Mouse (Mus musculus) heart, postnatal 0 days (tissue): Measurements from ENCODE around the gene Tmem91. TPM values are rescaled to one million over a fixed set of nuclear protein-coding genes. Genes with fewer than 3 reads are reported as not detected.

Experiments
- ATAC-seq: fragments of 200-750 bp; cut with Nextera tagmentation; 2 replicates; pipeline ENCODE4 v1.8.0; 2017; ENCODE audit warnings: low read depth, moderate number of reproducible peaks, moderate library complexity; ENCODE audit not compliant: insufficient read depth
- DNase-seq: peaks from one replicate; pipeline ENCODE4 v3.0.0-alpha.2; 2016; ENCODE audit warnings: low spot score
- H3K27ac ChIP-seq: fragments of 300-500 bp; sonication (generic); 2 replicates; pipeline ENCODE4 v1.5.1; 2014; ENCODE audit warnings: low read depth, mild to moderate bottlenecking
- H3K27me3 ChIP-seq: fragments of 300-500 bp; sonication (generic); 2 replicates; pipeline ENCODE4 v1.6.1; 2014; ENCODE audit warnings: low read length, mixed read lengths; ENCODE audit not compliant: control insufficient read depth, insufficient read depth
- H3K36me3 ChIP-seq: fragments of 300-500 bp; sonication (generic); replicated peaks from 2 replicates; pipeline ENCODE4 v1.6.1; 2014; ENCODE audit warnings: low read length, mixed read lengths; ENCODE audit not compliant: control insufficient read depth, insufficient read depth
- H3K4me1 ChIP-seq: fragments of 300-500 bp; sonication (generic); 2 replicates; pipeline ENCODE4 v1.6.1; 2014; ENCODE audit warnings: antibody characterized with exemption; ENCODE audit not compliant: control insufficient read depth, insufficient read depth
- H3K4me2 ChIP-seq: fragments of 300-500 bp; sonication (generic); 2 replicates; pipeline ENCODE4 v1.6.1; 2014; ENCODE audit warnings: low read depth, mild to moderate bottlenecking, low read length, moderate library complexity
- H3K4me3 ChIP-seq: fragments of 300-500 bp; sonication (generic); 2 replicates; pipeline ENCODE4 v1.5.1; 2014; ENCODE audit warnings: low read depth, low read length
- H3K9ac ChIP-seq: fragments of 300-500 bp; sonication (generic); replicated peaks from 2 replicates; pipeline ENCODE4 v1.6.1; 2014; ENCODE audit warnings: low read depth, low read length, mixed read lengths
- H3K9me3 ChIP-seq: fragments of 300-500 bp; sonication (generic); replicated peaks from 2 replicates; pipeline ENCODE4 v1.6.1; 2016; ENCODE audit warnings: low read length; ENCODE audit not compliant: control insufficient read depth
- CTCF ChIP-seq: IDR thresholded peaks from 2 replicates; pipeline ENCODE4 v1.5.1; 2016; ENCODE audit warnings: antibody characterized with exemption, control low read depth, low read depth
- EP300 ChIP-seq: IDR thresholded peaks from 2 replicates; pipeline ENCODE4 v1.6.1; 2016; ENCODE audit warnings: antibody characterized with exemption, low read depth
- WGBS: fragments of 180-500 bp; shearing (Covaris S2); extraction: QIAGEN DNeasy Blood & Tissue Kit; methylation state at CpG from one replicate; pipeline ENCODE4 v1.1.7; 2014; 5-methylcytosine and 5-hydroxymethylcytosine counted together
- polyA plus RNA-seq: library from polyadenylated mRNA; unstranded; fragments of >200 nt; fragmentation: Nextera tagmentation; extraction: Ambion mirVana; gene quantifications from 2 replicates; pipeline ENCODE4 v1.2.1, GENCODE M21; 2015
- total RNA-seq: library from RNA; depleted of rRNA; stranded (reverse); fragments of >200 nt; gene quantifications from 2 replicates; pipeline ENCODE4 v1.2.3, GENCODE M21; 2014; ENCODE audit warnings: low replicate concordance; rRNA removed

Tmem91 gene
- total and polyA plus RNA-seq, 2 experiments from 2014 or later = 0.77 TPM; not detected in 1

- Histone ChIP-seq H3K27ac (no peak overlapping the region), H3K9ac (no peak overlapping the region), H3K4me3 (no peak overlapping the region), H3K36me3 (peaks cover 44% of the 10 kb centered on the region), H3K9me3 (no peaks in the 10 kb centered on the region), H3K27me3 (no peaks in the 10 kb centered on the region), H3K4me2 (no peak overlapping the region), H3K4me1 (peaks cover 8% of the 10 kb centered on the region)
- no peak for DNase-seq
- no peak for TF ChIP-seq CTCF
- 92% methylated on average over 11 of the region's 11 CpGs for WGBS
- no peak for ATAC-seq
Measured at GRCm38 (mm10) chr7:25620751-25621150, 54.2 kb downstream of the Tmem91 start.

GRCm38 (mm10) chr7:25620101-25620500 is 54.9 kb downstream of the Tmem91 start:
- peaks cover 40% of the 10 kb centered on the region for H3K36me3 ChIP-seq
- TF ChIP-seq EP300 = no peak
- no peak for TF ChIP-seq CTCF
- peak overlapping the region; percentile 64; the same call in 1 of the 2 replicates for H3K4me3 ChIP-seq
- peak overlapping the region; percentile 65 for H3K4me2 ChIP-seq
- H3K27me3 ChIP-seq = no peaks in the 10 kb centered on the region
- H3K27ac ChIP-seq = no peak overlapping the region
- H3K9me3 ChIP-seq = no peaks in the 10 kb centered on the region
- WGBS = 95% methylated on average over 5 of the region's 5 CpGs
- DNase-seq (no peak), ATAC-seq (no peak)
- no peak overlapping the region for H3K9ac ChIP-seq
- peaks cover 8% of the 10 kb centered on the region for H3K4me1 ChIP-seq

GRCm38 (mm10) chr7:25619722-25619991 is 55.3 kb downstream of the Tmem91 start:
- H3K4me1 ChIP-seq = peaks cover 8% of the 10 kb centered on the region
- H3K27me3 ChIP-seq = no peaks in the 10 kb centered on the region
- DNase-seq (no peak), ATAC-seq (no peak)
- H3K27ac ChIP-seq = peak overlapping the region; percentile 51
- H3K9me3 ChIP-seq = no peaks in the 10 kb centered on the region
- WGBS = 16% methylated on average over 5 of the region's 5 CpGs
- peaks cover 35% of the 10 kb centered on the region for H3K36me3 ChIP-seq
- H3K4me2 ChIP-seq = peak overlapping the region; percentile 65
- H3K4me3 ChIP-seq = peak overlapping the region; percentile 64
- peak overlapping the region; percentile 40 for H3K9ac ChIP-seq
- no peak for TF ChIP-seq CTCF
- TF ChIP-seq EP300 = no peak

Other genes with a start within 250 kb of the Tmem91 start
- 4.9 and 12.8 TPM in 2 replicates for gene Ceacam1, start 197.6 kb downstream of the Tmem91 start, total RNA-seq
- gene Ceacam1, start 197.6 kb downstream of the Tmem91 start, polyA plus RNA-seq = 4.7 and 5.5 TPM in 2 replicates
- gene Ceacam2, start 135.3 kb downstream of the Tmem91 start, total RNA-seq = not detected in 2 replicates
- gene Ceacam2, start 135.3 kb downstream of the Tmem91 start, polyA plus RNA-seq = not detected in 2 replicates
- not detected in 2 replicates for gene Erich4, start 59.3 kb downstream of the Tmem91 start, total RNA-seq
- 0.12 TPM in 1 of 2 replicates, not detected in the other for gene Erich4, start 59.3 kb downstream of the Tmem91 start, polyA plus RNA-seq
- 73.5 and 80.4 TPM in 2 replicates for gene Dmac2, start 55.8 kb downstream of the Tmem91 start, total RNA-seq
- 71.3 and 72.2 TPM in 2 replicates for gene Dmac2, start 55.8 kb downstream of the Tmem91 start, polyA plus RNA-seq
- gene B3gnt8, start 48.5 kb downstream of the Tmem91 start, total RNA-seq = 9.9 and 11.3 TPM in 2 replicates
- gene B3gnt8, start 48.5 kb downstream of the Tmem91 start, polyA plus RNA-seq = 4.1 and 4.6 TPM in 2 replicates
- 146 and 154 TPM in 2 replicates for gene Bckdha, start 16.2 kb downstream of the Tmem91 start, total RNA-seq
- 89.5 and 100 TPM in 2 replicates for gene Bckdha, start 16.2 kb downstream of the Tmem91 start, polyA plus RNA-seq
- 20.1 and 20.3 TPM in 2 replicates for gene Exosc5, start 16.0 kb downstream of the Tmem91 start, total RNA-seq
- 27.7 and 28.2 TPM in 2 replicates for gene Exosc5, start 16.0 kb downstream of the Tmem91 start, polyA plus RNA-seq
- gene B9d2, start 5.6 kb upstream of the Tmem91 start, total RNA-seq = 5.0 and 11.4 TPM in 2 replicates
- gene B9d2, start 5.6 kb upstream of the Tmem91 start, polyA plus RNA-seq = 26.5 and 26.7 TPM in 2 replicates
- 10.4 and 10.7 TPM in 2 replicates for gene Tgfb1, start 11.8 kb upstream of the Tmem91 start, total RNA-seq
- gene Tgfb1, start 11.8 kb upstream of the Tmem91 start, polyA plus RNA-seq = 2.6 TPM in 2 replicates
- gene Ccdc97, start 43.9 kb upstream of the Tmem91 start, total RNA-seq = 11.6 and 31.6 TPM in 2 replicates
- 13.3 and 14.7 TPM in 2 replicates for gene Ccdc97, start 43.9 kb upstream of the Tmem91 start, polyA plus RNA-seq
- 78.5 and 101 TPM in 2 replicates for gene Hnrnpul1, start 79.6 kb upstream of the Tmem91 start, total RNA-seq
- gene Hnrnpul1, start 79.6 kb upstream of the Tmem91 start, polyA plus RNA-seq = 26.8 and 27.7 TPM in 2 replicates
- 56.5 and 63.8 TPM in 2 replicates for gene Axl, start 113.5 kb upstream of the Tmem91 start, total RNA-seq
- 32.1 and 33.3 TPM in 2 replicates for gene Axl, start 113.5 kb upstream of the Tmem91 start, polyA plus RNA-seq
- gene Cyp2s1, start 141.7 kb upstream of the Tmem91 start, total RNA-seq = 10.1 and 12.7 TPM in 2 replicates
- gene Cyp2s1, start 141.7 kb upstream of the Tmem91 start, polyA plus RNA-seq = 4.1 and 4.4 TPM in 2 replicates
- gene Cyp2b10, start 222.5 kb upstream of the Tmem91 start, total RNA-seq = not detected in 2 replicates
- 0.08 and 0.45 TPM in 2 replicates for gene Cyp2b10, start 222.5 kb upstream of the Tmem91 start, polyA plus RNA-seq